Mouse (Mus musculus) bone marrow, adult 2 months (tissue): ENCODE measurements around the gene 1700003E16Rik.

ENCODE experiments used
- CTCF ChIP-seq: fragments of 200-500 bp; IDR thresholded peaks from 2 replicates; pipeline ENCODE4 v1.5.1; 2011; ENCODE audit warnings: low read length, control low read depth; ENCODE audit not compliant: control insufficient read depth, insufficient read depth
- POLR2A ChIP-seq: fragments of 200-500 bp; IDR thresholded peaks from 2 replicates; pipeline ENCODE4 v1.6.1; 2011; ENCODE audit warnings: low read depth, mild to moderate bottlenecking, control low read depth, low read length, borderline replicate concordance; ENCODE audit not compliant: control insufficient read depth

- TF ChIP-seq CTCF (no peak), POLR2A (no peak)
Observed at GRCm38 (mm10) chr6:83172240-83172920, 16.2 kb downstream of the 1700003E16Rik start.
